Mouse (Mus musculus): ENCODE results near the gene Tes.

DNA sequence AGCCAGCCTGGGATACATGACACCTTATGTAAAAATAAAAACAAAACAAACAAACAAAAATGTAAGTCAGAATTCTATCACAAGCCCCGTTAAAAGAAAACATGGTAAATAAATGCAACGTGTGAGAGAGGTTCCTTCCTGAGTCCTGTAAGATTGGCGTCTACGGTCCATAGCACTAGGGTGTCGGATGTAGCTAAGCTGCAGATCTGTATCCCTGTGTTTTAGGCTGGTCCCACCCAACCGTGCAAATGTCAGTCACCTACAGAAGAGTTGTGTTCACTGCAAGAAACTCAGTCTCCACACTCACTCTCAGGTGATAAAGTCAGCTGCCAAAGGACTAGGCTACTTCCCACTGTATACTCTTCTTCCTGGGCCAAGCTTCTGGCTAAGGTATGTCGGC, 39.1 kb upstream of the Tes start:
- TF ChIP-seq CTCF (IDR thresholded peaks at IDR 0.05; ENCODE audit: extremely low read depth, insufficient read depth, insufficient read length, insufficient replicate concordance) (no peak), POLR2A (IDR thresholded peaks at IDR 0.05; ENCODE audit: low read depth, low read length) (no peak)
